Mouse (Mus musculus): ENCODE data around the gene Hmcn2. TPM values are rescaled to one million over a fixed set of nuclear protein-coding genes. Genes with fewer than 3 reads are reported as not detected.

Hmcn2 gene
- polyA plus RNA-seq, 1 experiment: 4.1 TPM

GRCm38 (mm10) chr2:31458989-31459936 lies 145.0 kb downstream of the Hmcn2 start:
- Histone ChIP-seq H3ac (ENCODE audit: control insufficient read depth, insufficient read length, low read depth) (no peak overlapping the region), H3K27me3 (ENCODE audit: control insufficient read depth, insufficient read depth, insufficient read length) (no peaks in the 10 kb centered on the region), H3K36me3 (ENCODE audit: control insufficient read depth, insufficient read depth) (no peaks in the 10 kb centered on the region), H3K79me3 (ENCODE audit: low read depth) (no peaks in the 10 kb centered on the region), H3K4me3 (ENCODE audit: insufficient read depth, poor library complexity, severe bottlenecking) (no peak overlapping the region), H3K79me2 (ENCODE audit: control insufficient read depth, insufficient read depth) (peaks cover 3% of the 10 kb centered on the region)
- no peak for TF ChIP-seq CEBPB (IDR thresholded peaks at IDR 0.05; ENCODE audit: low read depth)
- no peak for TF ChIP-seq CTCF (IDR thresholded peaks at IDR 0.05; ENCODE audit: control insufficient read depth, insufficient read depth, insufficient read length)
- no peak for TF ChIP-seq MAX (IDR thresholded peaks at IDR 0.05)
- no peak for TF ChIP-seq MYOG (IDR thresholded peaks at IDR 0.05; ENCODE audit: control insufficient read depth, extremely low read depth, insufficient read length)
- no peak for TF ChIP-seq USF1 (IDR thresholded peaks at IDR 0.05; ENCODE audit: low read depth)
- TF ChIP-seq FOSL1 (IDR thresholded peaks at IDR 0.05; ENCODE audit: insufficient read depth, low read length, poor library complexity, severe bottlenecking): no peak
- no peak for TF ChIP-seq MYOD1 (IDR thresholded peaks at IDR 0.05; ENCODE audit: control insufficient read depth, insufficient read length, low read depth)

GRCm38 (mm10) chr2:31460025-31460571 lies 145.9 kb downstream of the Hmcn2 start:
- TF ChIP-seq FOSL1 (IDR thresholded peaks at IDR 0.05; ENCODE audit: insufficient read depth, low read length, poor library complexity, severe bottlenecking): no peak
- Histone ChIP-seq H3K4me3 (ENCODE audit: insufficient read depth, poor library complexity, severe bottlenecking) (no peak overlapping the region), H3K79me3 (ENCODE audit: low read depth) (no peaks in the 10 kb centered on the region), H3ac (ENCODE audit: control insufficient read depth, insufficient read length, low read depth) (no peak overlapping the region), H3K27me3 (ENCODE audit: control insufficient read depth, insufficient read depth, insufficient read length) (no peaks in the 10 kb centered on the region), H3K79me2 (ENCODE audit: control insufficient read depth, insufficient read depth) (peaks cover 3% of the 10 kb centered on the region), H3K36me3 (ENCODE audit: control insufficient read depth, insufficient read depth) (no peaks in the 10 kb centered on the region)

DNA sequence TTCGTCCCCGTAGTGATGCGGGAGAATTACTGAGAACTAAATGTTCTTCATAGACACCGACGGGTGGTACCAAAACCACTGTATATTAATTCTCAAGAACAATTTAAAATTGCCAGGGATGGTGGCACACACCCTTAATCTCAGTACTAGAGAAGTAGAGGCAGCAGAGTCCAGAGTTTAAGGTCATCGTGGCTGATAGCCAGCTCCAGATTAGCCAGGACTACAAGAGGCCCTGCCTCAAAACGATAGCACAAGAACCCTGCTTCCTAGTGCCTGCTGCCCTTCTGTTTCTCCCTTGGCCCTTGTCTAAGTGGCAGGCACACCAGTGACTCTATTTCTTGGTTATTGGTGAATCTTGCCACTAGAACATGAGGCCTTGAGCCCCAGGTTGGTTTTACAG lies 146.7 kb downstream of the Hmcn2 start:
- Histone ChIP-seq H3K79me2 (ENCODE audit: control insufficient read depth, insufficient read depth) (no peaks in the 10 kb centered on the region), H3K36me3 (ENCODE audit: control insufficient read depth, insufficient read depth) (no peaks in the 10 kb centered on the region), H3K79me3 (ENCODE audit: low read depth) (no peaks in the 10 kb centered on the region), H3ac (ENCODE audit: control insufficient read depth, insufficient read length, low read depth) (no peak overlapping the region), H3K27me3 (ENCODE audit: control insufficient read depth, insufficient read depth, insufficient read length) (no peaks in the 10 kb centered on the region), H3K4me3 (ENCODE audit: insufficient read depth, poor library complexity, severe bottlenecking) (no peak overlapping the region)
- TF ChIP-seq MYOD1 (IDR thresholded peaks at IDR 0.05; ENCODE audit: control insufficient read depth, insufficient read length, low read depth) (no peak), USF1 (IDR thresholded peaks at IDR 0.05; ENCODE audit: low read depth) (no peak), FOSL1 (IDR thresholded peaks at IDR 0.05; ENCODE audit: insufficient read depth, low read length, poor library complexity, severe bottlenecking) (no peak), MYOG (IDR thresholded peaks at IDR 0.05; ENCODE audit: control insufficient read depth, extremely low read depth, insufficient read length) (no peak), MAX (IDR thresholded peaks at IDR 0.05) (no peak), CTCF (IDR thresholded peaks at IDR 0.05; ENCODE audit: control insufficient read depth, insufficient read depth, insufficient read length) (no peak), CEBPB (IDR thresholded peaks at IDR 0.05; ENCODE audit: low read depth) (no peak)

GRCm38 (mm10) chr2:31462051-31462450 lies 147.8 kb downstream of the Hmcn2 start:
- no peak for TF ChIP-seq MYOD1 (IDR thresholded peaks at IDR 0.05; ENCODE audit: control insufficient read depth, insufficient read length, low read depth)
- no peak for TF ChIP-seq MAX (IDR thresholded peaks at IDR 0.05)
- no peak for TF ChIP-seq CEBPB (IDR thresholded peaks at IDR 0.05; ENCODE audit: low read depth)
- TF ChIP-seq MYOG (IDR thresholded peaks at IDR 0.05; ENCODE audit: control insufficient read depth, extremely low read depth, insufficient read length): no peak
- no peak overlapping the region for H3K4me3 ChIP-seq (ENCODE audit: insufficient read depth, poor library complexity, severe bottlenecking)
- H3K27me3 ChIP-seq (ENCODE audit: control insufficient read depth, insufficient read depth, insufficient read length): no peaks in the 10 kb centered on the region
- no peaks in the 10 kb centered on the region for H3K79me2 ChIP-seq (ENCODE audit: control insufficient read depth, insufficient read depth)
- no peak overlapping the region for H3ac ChIP-seq (ENCODE audit: control insufficient read depth, insufficient read length, low read depth)
- no peaks in the 10 kb centered on the region for H3K36me3 ChIP-seq (ENCODE audit: control insufficient read depth, insufficient read depth)
- H3K79me3 ChIP-seq (ENCODE audit: low read depth): no peaks in the 10 kb centered on the region

DNA sequence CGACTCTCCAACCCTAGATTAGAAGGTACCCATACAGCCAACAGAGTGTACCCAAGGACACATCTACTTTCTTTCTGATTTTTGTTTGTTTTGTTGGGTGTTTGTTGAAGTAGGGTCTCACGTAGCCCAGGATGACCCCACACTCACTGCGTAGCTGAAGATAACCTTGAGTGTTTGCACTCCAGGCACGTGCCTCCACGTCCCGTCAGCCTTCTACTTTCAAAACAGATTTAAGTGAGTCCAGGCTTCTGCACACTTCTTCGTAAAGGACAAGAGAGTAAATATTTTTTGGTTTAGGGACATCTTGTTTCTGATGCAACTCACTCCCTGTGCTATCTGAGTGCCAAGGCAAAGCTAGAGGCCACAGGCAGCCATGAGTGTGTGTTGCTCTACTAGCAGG lies 149.0 kb downstream of the Hmcn2 start:
- Histone ChIP-seq H3K36me3 (ENCODE audit: control insufficient read depth, insufficient read depth) (no peaks in the 10 kb centered on the region), H3K79me3 (ENCODE audit: low read depth) (no peaks in the 10 kb centered on the region), H3K79me2 (ENCODE audit: control insufficient read depth, insufficient read depth) (no peaks in the 10 kb centered on the region), H3K4me3 (ENCODE audit: insufficient read depth, poor library complexity, severe bottlenecking) (no peak overlapping the region), H3K27me3 (ENCODE audit: control insufficient read depth, insufficient read depth, insufficient read length) (no peaks in the 10 kb centered on the region), H3ac (ENCODE audit: control insufficient read depth, insufficient read length, low read depth) (no peak overlapping the region)
- TF ChIP-seq CTCF (IDR thresholded peaks at IDR 0.05; ENCODE audit: control insufficient read depth, insufficient read depth, insufficient read length) (no peak), CEBPB (IDR thresholded peaks at IDR 0.05; ENCODE audit: low read depth) (no peak), MYOD1 (IDR thresholded peaks at IDR 0.05; ENCODE audit: control insufficient read depth, insufficient read length, low read depth) (no peak), USF1 (IDR thresholded peaks at IDR 0.05; ENCODE audit: low read depth) (no peak), MAX (IDR thresholded peaks at IDR 0.05) (no peak), FOSL1 (IDR thresholded peaks at IDR 0.05; ENCODE audit: insufficient read depth, low read length, poor library complexity, severe bottlenecking) (no peak), MYOG (IDR thresholded peaks at IDR 0.05; ENCODE audit: control insufficient read depth, extremely low read depth, insufficient read length) (no peak)

Data from C2C12 (cell line).